Mouse (Mus musculus) CH12F3 (cell line): ENCODE measurements at regions not wholly inside any gene's neighbourhood (a gene's known extent, or its start where the extent isn't known, plus 50 kb on each side); places are given as distances from the start of the nearest gene placed in this dataset.

Experiments used
- in situ Hi-C: fragments of 300-500 bp; cut with MboI; formaldehyde crosslinking; loops from 2 replicates; pipeline ENCODE4 v1.14.3; 2020; ENCODE audit warnings: low sequenced_read_pairs

- in situ Hi-C loops, result no loop called here
Measured at GRCm38 (mm10) chr8:107642241-107642640, 54.0 kb upstream of the Psmd7 start.

GRCm38 (mm10) chr8:107647936-107648335 is 59.7 kb upstream of the Psmd7 start:
- in situ Hi-C loops, result no loop called here

DNA sequence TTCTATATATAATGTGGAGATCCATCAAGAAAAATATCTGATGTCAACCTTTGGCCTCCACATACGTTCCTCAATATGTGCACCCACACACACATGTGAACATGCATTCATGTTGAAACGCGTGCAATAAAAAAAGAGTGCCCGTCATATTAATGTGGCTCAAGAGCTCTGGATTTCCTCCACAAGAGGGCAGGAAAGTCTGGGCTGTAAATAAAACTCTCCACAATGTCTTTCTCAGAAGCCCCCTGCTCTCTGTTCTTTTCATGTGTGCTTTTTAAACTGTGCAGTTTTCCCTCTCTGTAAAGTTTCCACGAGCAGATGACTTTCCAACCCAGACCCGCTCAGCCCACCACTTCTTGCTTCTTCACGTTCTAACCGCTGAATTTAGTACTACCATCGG is 62.0 kb upstream of the Psmd7 start:
- in situ Hi-C loops, result no loop called here

DNA sequence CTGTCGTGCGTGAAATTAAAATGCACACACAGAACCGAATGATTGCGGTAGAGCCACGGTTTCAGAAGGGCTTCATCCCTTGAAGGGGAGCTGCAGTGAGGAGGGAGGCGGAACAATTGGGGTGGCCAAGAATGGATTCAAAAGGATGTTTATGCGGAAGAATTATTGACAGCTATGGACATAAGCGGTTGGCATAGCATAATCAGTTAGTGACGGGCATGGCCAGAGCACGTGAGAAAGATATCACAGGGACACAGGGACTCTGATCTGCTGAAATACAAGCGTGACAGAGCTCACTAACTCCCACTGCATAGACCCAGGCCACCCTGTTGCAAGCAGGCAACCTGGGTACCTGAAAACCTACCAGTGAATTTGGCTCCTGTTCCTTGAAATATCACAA is 63.2 kb upstream of the Psmd7 start:
- in situ Hi-C loops, result no loop called here

DNA sequence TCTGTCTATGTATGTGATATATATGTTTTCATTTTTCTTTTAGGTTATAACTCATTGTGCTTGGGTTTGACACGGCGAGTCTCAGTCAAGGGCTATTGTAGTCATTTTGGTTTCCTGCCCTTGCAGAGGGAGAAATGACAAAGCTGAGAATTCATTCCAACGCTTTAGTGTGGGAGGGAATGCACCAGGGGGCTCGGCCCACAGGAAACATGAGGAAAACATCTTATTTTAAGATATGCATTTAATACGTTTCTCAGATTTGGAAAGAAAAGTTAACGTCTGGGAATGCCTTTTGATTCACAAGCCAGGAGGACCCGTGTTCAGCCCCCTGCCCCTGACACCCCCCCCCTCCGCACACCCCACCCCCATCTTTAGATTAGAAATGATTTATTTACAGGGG is 64.0 kb upstream of the Psmd7 start:
- in situ Hi-C loops, result no loop called here

DNA sequence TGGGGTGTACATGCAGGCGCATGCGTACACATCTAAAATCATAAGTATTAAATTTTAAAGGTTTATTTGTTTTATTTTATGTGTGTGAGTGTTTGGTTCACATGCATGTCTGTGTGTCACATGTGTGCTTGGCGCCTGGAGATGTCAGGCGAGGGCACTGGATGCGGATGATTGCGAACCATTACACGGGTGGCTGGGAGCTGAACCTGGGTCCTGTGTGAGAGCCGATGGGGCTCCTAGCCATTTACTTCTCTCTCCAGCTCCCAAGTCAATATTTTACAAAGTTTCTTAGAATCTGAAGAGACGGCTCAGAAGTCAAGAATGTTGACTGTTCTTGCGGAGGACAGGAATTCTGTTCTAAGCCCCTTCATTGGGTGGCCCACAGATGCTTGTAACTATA is 65.4 kb upstream of the Psmd7 start:
- in situ Hi-C loops, result no loop called here

GRCm38 (mm10) chr8:107656622-107657021 is 68.4 kb upstream of the Psmd7 start:
- in situ Hi-C loops, result no loop called here

DNA sequence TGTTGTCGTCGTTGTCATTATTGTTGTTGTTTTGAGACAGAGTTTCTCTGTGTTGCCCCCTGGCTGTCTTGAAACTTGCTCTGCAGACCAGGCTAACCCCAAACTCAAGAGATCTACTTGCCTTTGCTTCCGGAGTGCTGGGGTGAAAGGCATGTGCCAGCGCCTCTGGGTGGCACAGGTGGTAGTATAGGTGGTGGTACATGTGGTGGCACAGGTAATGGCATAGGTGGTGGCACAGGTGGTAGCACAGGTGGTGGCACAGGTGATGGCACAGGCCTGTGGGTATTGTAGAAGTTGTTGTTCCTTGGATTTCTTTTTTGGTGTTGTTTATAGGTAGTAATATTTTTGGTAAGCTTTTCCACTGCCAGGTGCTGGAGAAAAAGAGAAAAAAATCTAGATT is 69.5 kb upstream of the Psmd7 start:
- in situ Hi-C loops, result no loop called here

- in situ Hi-C loops, result no loop called here
Measured at GRCm38 (mm10) chr8:107658386-107658785, 70.1 kb upstream of the Psmd7 start.

GRCm38 (mm10) chr8:107660624-107661023 is 72.4 kb upstream of the Psmd7 start:
- in situ Hi-C loops, result no loop called here

DNA sequence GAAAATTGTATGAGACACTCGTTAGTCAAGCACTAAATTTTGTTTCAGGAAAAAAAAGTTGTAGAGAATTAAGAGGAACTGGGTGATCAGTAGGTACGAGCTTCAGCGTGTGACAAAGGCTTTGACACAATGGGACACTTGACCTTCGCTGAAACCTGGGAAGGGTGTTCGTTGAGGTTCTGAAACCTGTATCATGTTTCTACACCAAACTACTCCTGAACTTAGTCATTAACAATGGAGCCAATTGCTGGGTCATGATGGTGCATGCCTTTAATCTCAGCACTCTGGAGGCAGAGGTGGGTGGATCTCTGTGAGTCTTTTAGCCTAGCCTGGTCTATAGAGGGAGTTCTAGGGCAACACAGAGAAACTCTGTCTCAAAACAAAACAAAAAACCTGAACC is 81.3 kb upstream of the Psmd7 start:
- in situ Hi-C loops, result loop anchor here (10.0 kb wide), 1 partner anchor 55 kb away; no protein-coding TSS in a partner anchor

- in situ Hi-C loops, result loop anchor here (10.0 kb wide), 1 partner anchor 53 kb away; no protein-coding TSS in a partner anchor
Measured at GRCm38 (mm10) chr8:107671471-107671870, 83.2 kb upstream of the Psmd7 start.

DNA sequence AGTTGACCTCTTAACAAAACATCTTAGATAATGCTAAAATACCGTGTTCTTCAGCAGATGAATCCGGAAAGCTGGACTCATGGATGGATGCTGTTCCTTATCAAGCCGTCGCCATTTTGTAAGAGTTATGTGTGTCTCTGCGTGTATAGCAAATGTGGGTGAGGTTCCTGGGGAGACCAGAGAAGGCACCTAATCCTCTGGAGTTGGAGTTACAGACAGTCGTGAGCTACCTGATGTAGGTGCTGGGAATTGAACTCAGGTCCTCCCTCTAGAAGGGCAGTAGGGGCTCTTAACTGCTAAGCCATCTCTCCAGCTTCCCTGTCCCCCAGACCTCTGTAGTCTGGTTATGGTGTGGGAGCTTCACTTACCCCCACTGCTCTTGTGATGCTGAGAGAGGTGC is 84.4 kb upstream of the Psmd7 start:
- in situ Hi-C loops, result loop anchor here (10.0 kb wide), 1 partner anchor 52 kb away; no protein-coding TSS in a partner anchor

- in situ Hi-C loops, result no loop called here
Measured at GRCm38 (mm10) chr8:107682066-107682465, 93.8 kb upstream of the Psmd7 start.

GRCm38 (mm10) chr8:107684721-107685691 is 96.7 kb upstream of the Psmd7 start:
- in situ Hi-C loops, result no loop called here

DNA sequence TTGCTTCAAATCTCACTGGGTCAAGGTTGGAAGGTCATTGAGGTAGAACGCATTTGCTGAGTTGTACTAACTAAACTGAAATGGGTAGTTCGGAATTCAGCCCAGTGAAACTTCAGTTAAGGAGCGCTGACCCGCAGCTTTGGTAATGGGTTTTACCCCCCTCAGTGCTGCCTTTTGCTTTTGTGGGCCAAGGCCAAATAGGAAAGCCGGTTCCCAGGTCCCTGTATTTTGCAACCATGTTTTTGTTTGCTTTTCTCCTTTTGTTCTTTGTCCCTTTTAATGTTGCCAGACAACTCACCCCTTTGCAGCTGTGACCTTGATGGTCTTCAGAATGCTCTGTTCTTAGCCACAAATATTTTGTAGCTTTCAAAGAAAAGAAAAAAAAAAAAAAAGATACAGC is 98.7 kb upstream of the Psmd7 start:
- in situ Hi-C loops, result no loop called here

- in situ Hi-C loops, result no loop called here
Measured at GRCm38 (mm10) chr8:107687529-107687928, 99.3 kb upstream of the Psmd7 start.

DNA sequence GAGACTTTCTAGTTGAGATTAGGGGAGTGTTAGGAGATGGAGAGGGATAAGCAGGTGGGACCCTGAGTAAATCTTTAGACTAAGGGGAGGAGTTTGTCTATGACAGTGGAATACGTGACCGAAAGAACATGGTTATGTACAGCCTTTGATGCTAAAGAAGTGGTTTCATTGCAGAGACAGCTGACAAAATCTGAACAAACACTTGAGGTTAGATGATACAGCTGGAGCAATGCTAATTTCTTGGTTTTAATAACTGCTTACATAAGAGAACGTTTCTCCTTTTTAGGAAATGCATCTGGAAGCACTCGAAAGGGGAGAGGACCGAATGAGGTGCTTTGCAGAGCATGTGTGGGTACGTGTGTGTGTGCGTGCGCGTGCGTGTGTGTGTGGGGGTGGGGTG is 100.8 kb upstream of the Psmd7 start:
- in situ Hi-C loops, result no loop called here

DNA sequence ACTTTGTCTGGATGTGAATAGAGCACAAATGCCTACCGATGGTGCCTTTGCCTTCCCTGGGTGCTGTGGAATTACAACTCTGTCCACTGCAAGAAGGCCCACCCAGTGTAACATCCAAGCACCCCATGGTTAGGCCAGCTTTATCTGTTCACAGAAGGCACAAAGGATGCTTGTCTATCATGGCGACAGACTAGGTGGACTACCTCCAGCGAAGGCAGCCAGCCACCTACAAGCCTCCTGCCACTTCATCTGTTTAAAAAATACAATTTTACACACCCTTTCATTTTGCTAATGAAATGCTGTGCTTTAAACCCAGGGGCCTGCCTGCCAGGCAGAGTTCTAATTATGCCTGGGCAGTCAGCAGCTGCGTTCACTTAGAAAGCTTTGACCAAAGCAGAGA is 103.0 kb upstream of the Psmd7 start:
- in situ Hi-C loops, result no loop called here

- in situ Hi-C loops, result no loop called here
Measured at GRCm38 (mm10) chr8:107696384-107697346, 108.4 kb upstream of the Psmd7 start.

DNA sequence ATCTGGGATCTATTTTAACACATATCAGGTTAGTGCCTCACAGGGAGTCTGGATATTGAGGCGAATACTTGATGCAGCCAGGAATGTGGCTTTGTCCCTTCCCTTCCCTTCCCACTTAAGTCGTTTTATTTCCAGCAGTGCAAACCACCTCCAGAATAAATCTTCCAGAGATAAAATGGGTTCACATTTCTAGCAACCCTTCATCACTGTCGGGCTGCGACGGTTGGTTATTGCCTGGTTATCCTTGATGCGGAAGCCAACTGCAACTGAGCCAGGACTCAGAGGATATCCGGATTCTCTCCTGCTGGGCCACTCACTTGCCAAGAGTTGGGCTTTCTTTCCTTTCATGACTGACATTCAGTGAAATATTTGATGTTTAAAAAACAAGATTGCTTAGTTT is 111.0 kb upstream of the Psmd7 start:
- in situ Hi-C loops, result no loop called here
